Mouse (Mus musculus) bone marrow, adult 2 months (tissue): ENCODE results near the gene Rorc.

Source experiments
- CTCF ChIP-seq: fragments of 200-500 bp; IDR thresholded peaks from 2 replicates; pipeline ENCODE4 v1.5.1; 2011; ENCODE audit warnings: low read length, control low read depth; ENCODE audit not compliant: control insufficient read depth, insufficient read depth
- POLR2A ChIP-seq: fragments of 200-500 bp; IDR thresholded peaks from 2 replicates; pipeline ENCODE4 v1.6.1; 2011; ENCODE audit warnings: low read depth, mild to moderate bottlenecking, control low read depth, low read length, borderline replicate concordance; ENCODE audit not compliant: control insufficient read depth

DNA sequence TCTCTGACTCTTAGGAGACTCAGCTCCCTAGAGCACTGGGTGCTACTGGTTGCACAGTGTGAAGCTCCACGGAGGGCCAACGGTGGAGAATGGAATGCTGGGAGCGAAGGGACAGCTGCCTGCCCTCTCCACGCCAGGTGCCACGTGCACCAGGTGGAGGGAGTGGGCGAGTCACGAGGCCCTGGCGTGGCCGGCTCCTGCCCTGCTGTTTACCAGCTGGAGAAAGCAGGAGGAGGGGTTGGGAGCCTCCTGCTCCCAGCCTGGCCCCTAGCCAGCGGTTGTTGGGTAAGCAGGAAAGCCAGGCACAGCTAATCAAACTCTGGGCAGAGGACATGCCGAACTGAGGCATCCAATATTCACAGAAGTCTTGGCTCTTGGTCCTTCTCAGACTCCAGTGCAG lies 957 bp upstream of the Rorc start:
- TF ChIP-seq CTCF = no peak
- no peak for TF ChIP-seq POLR2A
